Mouse (Mus musculus) C2C12 (cell line): ENCODE results near the gene Gsg1l.

ENCODE experiments used
- CTCF ChIP-seq: IDR thresholded peaks from one replicate; pipeline ENCODE4 v1.5.1; 2011; ENCODE audit not compliant: control insufficient read depth, insufficient read depth, insufficient read length
- MAX ChIP-seq: IDR thresholded peaks from one replicate; pipeline ENCODE4 v1.6.1; 2011; ENCODE audit warnings: mild to moderate bottlenecking, control low read depth
- USF1 ChIP-seq: IDR thresholded peaks from one replicate; pipeline ENCODE4 v1.6.1; 2011; ENCODE audit warnings: low read depth, mild to moderate bottlenecking, control low read depth, moderate library complexity

DNA sequence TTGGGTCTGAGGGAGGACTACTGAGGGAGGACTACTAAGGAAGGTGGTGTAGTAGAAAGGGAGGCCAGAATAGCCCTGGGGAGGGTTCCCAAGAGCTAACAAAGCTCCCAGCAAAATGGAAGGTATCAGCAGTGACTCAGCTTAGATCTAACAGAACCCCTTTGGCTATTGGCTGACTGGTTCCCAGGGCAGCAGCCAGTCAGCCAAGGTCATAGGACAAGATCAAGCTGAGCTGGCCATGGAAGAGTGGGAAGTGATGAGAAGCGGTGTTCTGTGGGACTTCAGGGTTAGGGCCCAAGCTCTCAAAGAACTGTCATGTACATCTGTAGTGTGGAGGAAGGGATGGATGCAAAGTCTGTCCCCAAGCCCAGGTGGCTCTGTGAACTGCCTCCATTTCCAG, 5.3 kb downstream of the Gsg1l start:
- TF ChIP-seq MAX (no peak), CTCF (no peak), USF1 (no peak)
